ENCODE assay signal across 12 mouse cellular contexts in the genomic region with DNA sequence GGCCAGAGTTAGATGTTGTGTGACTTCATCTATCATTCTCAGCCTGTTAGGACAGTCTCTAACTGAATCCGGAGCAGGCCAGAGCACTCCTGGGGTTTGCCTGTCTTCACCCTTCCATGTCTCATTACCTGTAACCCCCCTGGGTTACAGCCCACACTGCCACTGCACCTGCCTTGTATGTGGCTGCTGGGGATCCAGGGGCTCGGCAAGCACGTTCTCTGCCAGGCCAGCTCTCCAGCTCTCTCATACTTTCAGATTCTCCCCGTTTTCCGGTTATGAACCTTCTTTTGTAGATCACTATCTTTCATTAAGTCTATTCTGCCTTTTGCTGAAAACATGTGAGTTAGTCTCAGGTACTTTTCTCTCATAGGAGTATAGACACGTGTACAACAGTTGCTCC. TPM values are rescaled to one million over a fixed set of nuclear protein-coding genes. Genes with fewer than 3 reads are reported as not detected.
DNase-seq lines count a peak whose midpoint lies in the region; ATAC-seq and TF ChIP-seq lines count a peak whose summit lies in the region.
"Had no signal": no experiment of that assay in that cellular context is flagged by ENCODE, and none has a peak within 500 bp of the region (broad histone marks: within the 10 kb centered on the region; RNA-seq: fewer than 3 reads in every experiment).

No protein-coding gene starts in this region.

- H3K36me3 ChIP-seq in kidney, embryonic 15.5 days: peaks cover 20% of the 10 kb centered on the region
- peaks cover 39% of the 10 kb centered on the region for H3K36me3 ChIP-seq in G1E (replicated peaks)
- H3K36me3 ChIP-seq in stomach, embryonic 15.5 days: peaks cover 9% of the 10 kb centered on the region

- H3K27me3 ChIP-seq in kidney, embryonic 15.5 days: no peaks in the 10 kb centered on the region
- H3K27me3 ChIP-seq in G1E (ENCODE audit: insufficient read depth, low read length): no peaks in the 10 kb centered on the region
- no peaks in the 10 kb centered on the region for H3K27me3 ChIP-seq in stomach, embryonic 15.5 days (replicated peaks)
- H3K27me3 ChIP-seq: heart, embryonic 15.5 days; intestine, embryonic 15.5 days; limb, embryonic 15.5 days had no signal

- H3K4me1 ChIP-seq in kidney, embryonic 15.5 days: peaks cover 17% of the 10 kb centered on the region
- peaks cover 38% of the 10 kb centered on the region for H3K4me1 ChIP-seq in G1E (ENCODE audit: insufficient read depth, low read depth, low read length)
- peaks cover 3% of the 10 kb centered on the region; the same call in 1 of the 2 replicates for H3K4me1 ChIP-seq in stomach, embryonic 15.5 days

- TF ChIP-seq CTCF in G1E (IDR thresholded peaks at IDR 0.05; ENCODE audit: low read depth, low read length): no peak

- WGBS in kidney, embryonic 15.5 days: 79% methylated on average over 6 of the region's 6 CpGs
- 77% methylated on average over 6 of the region's 6 CpGs for WGBS in stomach, embryonic 15.5 days

- intact Hi-C loops in left cerebral cortex, postnatal 14 days (cut with DNase I): loop anchor here (5.0 kb wide), 1 partner anchor 55 kb away; no protein-coding TSS in a partner anchor

- no peak for ATAC-seq in kidney, embryonic 15.5 days (replicated peaks; ENCODE audit: low FRiP score)
- ATAC-seq in G1E (ENCODE audit: extremely low read depth, insufficient number of reproducible peaks, low FRiP score, poor library complexity, severe bottlenecking): no peak
- ATAC-seq in stomach, embryonic 15.5 days (ENCODE audit: insufficient read depth, low FRiP score, low read depth): no peak
- ATAC-seq: intestine, embryonic 15.5 days had no signal

- H3K9me3 ChIP-seq in kidney, embryonic 15.5 days (replicated peaks): peaks cover under 1% of the 10 kb centered on the region; the same call in 1 of the 2 replicates
- no peaks in the 10 kb centered on the region for H3K9me3 ChIP-seq in G1E (replicated peaks)
- H3K9me3 ChIP-seq in stomach, embryonic 15.5 days: no peaks in the 10 kb centered on the region
- H3K9me3 ChIP-seq: heart, embryonic 15.5 days; intestine, embryonic 15.5 days; limb, embryonic 15.5 days had no signal

- 0 out of 2 replicates have a peak overlapping the region, but pooled peaks have one; percentile 17 for H3K4me2 ChIP-seq in kidney, embryonic 15.5 days
- peak overlapping the region; percentile 10; the same call in 1 of the 2 replicates for H3K4me2 ChIP-seq in stomach, embryonic 15.5 days
- H3K4me2 ChIP-seq: limb, embryonic 15.5 days had no signal

- H3K9ac ChIP-seq in kidney, embryonic 15.5 days: no peak overlapping the region
- H3K9ac ChIP-seq in stomach, embryonic 15.5 days: no peak overlapping the region
- H3K9ac ChIP-seq: heart, embryonic 15.5 days; intestine, embryonic 15.5 days; limb, embryonic 15.5 days had no signal

- H3K27ac ChIP-seq in kidney, embryonic 15.5 days: 0 out of 2 replicates have a peak overlapping the region, but pooled peaks have one; percentile 30
- no peak overlapping the region for H3K27ac ChIP-seq in stomach, embryonic 15.5 days
- H3K27ac ChIP-seq: intestine, embryonic 15.5 days; limb, embryonic 15.5 days had no signal

- no peak overlapping the region for H3K4me3 ChIP-seq in kidney, embryonic 15.5 days (replicated peaks)
- H3K4me3 ChIP-seq in G1E (ENCODE audit: low read depth, low read length): peak overlapping the region; percentile 65
- no peak overlapping the region for H3K4me3 ChIP-seq in stomach, embryonic 15.5 days (replicated peaks)
- H3K4me3 ChIP-seq: intestine, embryonic 15.5 days had no signal

- DNase-seq in kidney, postnatal 25 days: no peak
- DNase-seq in G1E (ENCODE audit: low spot score): peak; percentile 2
- peak; percentile 70 for DNase-seq in induced T-regulatory cell, adult 2 months (ENCODE audit: low read depth)
- DNase-seq in left cerebral cortex, postnatal 14 days (ENCODE audit: low spot score in 2 of 2): no peak
- DNase-seq in testis, postnatal 10 days (ENCODE audit: low spot score): no peak
- DNase-seq: adrenal gland, adult 8-10 months; cerebellum, adult 2 months had no signal

RNA-seq across cellular contexts. Expression of gene Rbl1, which starts 2.0 kb away (rescaled TPM):
- 26.8 and 26.9 TPM in 2 replicates for polyA plus RNA-seq in kidney, embryonic 15.5 days (2015; fragmentation: Nextera tagmentation; extraction: Ambion mirVana)
- total RNA-seq in G1E (2014; fragmentation: Nextera tagmentation) (96.7 and 97.4 TPM in 2 replicates), G1E (2017) (74.1 and 88.2 TPM in 2 replicates)
- polyA plus RNA-seq in G1E (2012): 10.9 and 11.1 TPM in 2 replicates
- 22.3 and 26.6 TPM in 2 replicates for polyA plus RNA-seq in stomach, embryonic 15.5 days (2015; fragmentation: Nextera tagmentation; extraction: Ambion mirVana)
- 1 to 10 TPM; 1.7 to 1.8 TPM for total RNA-seq in left cerebral cortex, postnatal 14 days (2021)

Comparison
In these comparisons a context has a peak if more than half of its experiments do, and no peak if none do; other contexts are left out.
1. DNase-seq: peak in G1E (single experiment) and induced T-regulatory cell, adult 2 months (single experiment); none in kidney, postnatal 25 days (0 of 2), left cerebral cortex, postnatal 14 days (0 of 2) and testis, postnatal 10 days (single experiment).